Mouse (Mus musculus) heart, adult 2 months (tissue): ENCODE measurements at regions not wholly inside any gene's neighbourhood (a gene's known extent, or its start where the extent isn't known, plus 50 kb on each side); places are given as distances from the start of the nearest gene placed in this dataset.
A peak's percentile ranks its signal among the peaks of the same experiment; 100 is the strongest.

ENCODE experiments used
- CTCF ChIP-seq: fragments of 200-600 bp; IDR thresholded peaks from 2 replicates; pipeline ENCODE4 v1.8.1; 2022; ENCODE audit warnings: antibody characterized with exemption, mild to moderate bottlenecking, moderate library complexity
- EP300 ChIP-seq: fragments of 200-500 bp; IDR thresholded peaks from 2 replicates; pipeline ENCODE4 v1.6.1; 2011; ENCODE audit warnings: low read depth, low read length, control low read depth; ENCODE audit not compliant: insufficient read depth

DNA sequence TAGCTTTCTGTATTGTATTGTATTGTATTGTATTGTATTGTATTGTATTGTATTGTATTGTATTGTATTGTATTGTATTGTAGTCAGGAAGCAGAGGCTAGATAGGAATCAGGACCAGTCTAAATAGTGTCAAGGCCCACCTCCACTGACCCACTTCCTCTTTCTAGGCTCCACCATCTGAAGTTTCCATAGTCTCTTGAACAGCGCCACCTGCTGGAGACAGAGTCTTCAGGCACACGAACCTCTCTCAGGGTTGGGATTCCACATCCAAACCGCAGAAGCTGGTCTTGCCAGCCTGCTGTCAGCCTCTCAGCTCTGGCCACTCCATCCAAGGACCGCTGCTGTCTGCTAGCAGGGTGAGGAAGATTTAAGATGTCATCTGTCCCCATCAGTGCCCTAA, 234.6 kb downstream of the Cdh26 start:
- peak; percentile 74 for TF ChIP-seq CTCF
- 0 out of 2 replicates have a peak, but pooled peaks have one; percentile 22 for TF ChIP-seq EP300
